Mouse (Mus musculus) bone marrow macrophage, adult 2 months (primary cell): ENCODE measurements around the gene Hipk2.

ENCODE experiments used
- CTCF ChIP-seq: IDR thresholded peaks from 2 replicates; pipeline ENCODE4 v1.5.1; 2012; ENCODE audit warnings: low read depth, mild to moderate bottlenecking, low read length, moderate library complexity
- POLR2A ChIP-seq: IDR thresholded peaks from 2 replicates; pipeline ENCODE4 v1.6.1; 2012; ENCODE audit warnings: mild to moderate bottlenecking, low read depth, low read length, borderline replicate concordance

- TF ChIP-seq CTCF: no peak
- no peak for TF ChIP-seq POLR2A
Observed at GRCm38 (mm10) chr6:38828211-38828610, 47.8 kb downstream of the Hipk2 start.
